29 mouse cellular contexts compared by ENCODE assay signal in genomic region chr9:115841684-115842083, GRCm38 (mm10).
DNase-seq lines count a peak whose midpoint lies in the region; ATAC-seq and TF ChIP-seq lines count a peak whose summit lies in the region.
"Had no signal": no experiment of that assay in that cellular context is flagged by ENCODE, and none has a peak within 500 bp of the region (broad histone marks: within the 10 kb centered on the region; RNA-seq: fewer than 3 reads in every experiment).

No protein-coding gene starts in this region.

- H3K4me1 ChIP-seq in heart, embryonic 12.5 days (replicated peaks), result peaks cover 21% of the 10 kb centered on the region
- no peaks in the 10 kb centered on the region for H3K4me1 ChIP-seq in intestine, embryonic 14.5 days (replicated peaks; ENCODE audit: control insufficient read depth, insufficient read depth, low read length)
- H3K4me1 ChIP-seq in intestine, postnatal 0 days (replicated peaks; ENCODE audit: control insufficient read depth, insufficient read depth, low read length), result no peaks in the 10 kb centered on the region
- H3K4me1 ChIP-seq: embryonic facial prominence, embryonic 13.5 days had no signal

- H3K27me3 ChIP-seq in heart, embryonic 12.5 days (replicated peaks), result no peaks in the 10 kb centered on the region
- H3K27me3 ChIP-seq in intestine, embryonic 14.5 days (replicated peaks; ENCODE audit: control insufficient read depth, insufficient read depth, low read length), result no peaks in the 10 kb centered on the region
- H3K27me3 ChIP-seq in intestine, postnatal 0 days (replicated peaks; ENCODE audit: control insufficient read depth, insufficient read depth, low read length), result no peaks in the 10 kb centered on the region
- H3K27me3 ChIP-seq: embryonic facial prominence, embryonic 13.5 days; forebrain, embryonic 12.5 days; heart, embryonic 15.5 days had no signal

- no peak overlapping the region for H3K27ac ChIP-seq in heart, embryonic 12.5 days (ENCODE audit: poor library complexity, severe bottlenecking)
- no peak overlapping the region for H3K27ac ChIP-seq in intestine, embryonic 14.5 days (ENCODE audit: low read depth)
- H3K27ac ChIP-seq in intestine, postnatal 0 days (ENCODE audit: low read depth, low read length), result no peak overlapping the region
- H3K27ac ChIP-seq in gastrocnemius, adult 2 months, result no peak overlapping the region
- H3K27ac ChIP-seq: embryonic facial prominence, embryonic 10.5 days; embryonic facial prominence, embryonic 13.5 days; forebrain, embryonic 12.5 days; heart, adult 2 months; heart, embryonic 15.5 days; hindbrain, embryonic 10.5 days; hindbrain, embryonic 14.5 days; hindbrain, postnatal 0 days had no signal

- H3K4me2 ChIP-seq in heart, embryonic 12.5 days, result peak overlapping the region; percentile 16; the same call in 1 of the 2 replicates
- H3K4me2 ChIP-seq in intestine, embryonic 14.5 days (ENCODE audit: low read length), result no peak overlapping the region
- no peak overlapping the region for H3K4me2 ChIP-seq in intestine, postnatal 0 days (replicated peaks; ENCODE audit: low read depth)
- H3K4me2 ChIP-seq: embryonic facial prominence, embryonic 13.5 days; forebrain, embryonic 12.5 days; heart, embryonic 15.5 days; hindbrain, embryonic 14.5 days had no signal

- intact Hi-C loops in heart, postnatal 36 days (cut with DNase I), result no loop called here
- intact Hi-C loops in gastrocnemius, adult 2 months (cut with DNase I), result no loop called here

- no peak overlapping the region for H3K4me3 ChIP-seq in heart, embryonic 12.5 days
- H3K4me3 ChIP-seq in intestine, embryonic 14.5 days (ENCODE audit: low read depth, low read length), result no peak overlapping the region
- H3K4me3 ChIP-seq in intestine, postnatal 0 days (ENCODE audit: low read depth, low read length), result no peak overlapping the region
- H3K4me3 ChIP-seq in gastrocnemius, adult 2 months, result no peak overlapping the region
- H3K4me3 ChIP-seq: embryonic facial prominence, embryonic 10.5 days; embryonic facial prominence, embryonic 13.5 days; erythroblast, embryonic 14.5 days; forebrain, embryonic 12.5 days; heart, adult 2 months; heart, embryonic 15.5 days; hindbrain, embryonic 10.5 days had no signal

- H3K9me3 ChIP-seq in heart, embryonic 12.5 days (replicated peaks), result 0 out of 2 replicates have a peak, but pooled peaks cover 2% of the 10 kb centered on the region
- H3K9me3 ChIP-seq in intestine, embryonic 14.5 days (ENCODE audit: control insufficient read depth, low read length), result no peaks in the 10 kb centered on the region
- H3K9me3 ChIP-seq in intestine, postnatal 0 days (ENCODE audit: control insufficient read depth), result no peaks in the 10 kb centered on the region
- H3K9me3 ChIP-seq: embryonic facial prominence, embryonic 10.5 days; embryonic facial prominence, embryonic 13.5 days; forebrain, embryonic 12.5 days; heart, embryonic 15.5 days; hindbrain, embryonic 10.5 days had no signal

- ATAC-seq in heart, embryonic 12.5 days (ENCODE audit: insufficient number of reproducible peaks, low FRiP score), result no peak
- ATAC-seq in intestine, embryonic 14.5 days (replicated peaks; ENCODE audit: low FRiP score, low TSS enrichment, low read depth), result 0 out of 2 replicates have a peak, but pooled peaks have one; percentile 15
- peak; percentile 31 for ATAC-seq in intestine, postnatal 0 days
- ATAC-seq: activated CD4-positive, CD25-positive, alpha-beta regulatory T cell, adult 4 months; forebrain, embryonic 16.5 days; hindbrain, postnatal 0 days; inflammation-experienced regulatory T-cells, adult 6 months had no signal

- H3K9ac ChIP-seq in heart, embryonic 12.5 days, result no peak overlapping the region
- no peak overlapping the region for H3K9ac ChIP-seq in intestine, embryonic 14.5 days (ENCODE audit: low read length)
- H3K9ac ChIP-seq in intestine, postnatal 0 days (ENCODE audit: low read depth, low read length), result no peak overlapping the region
- H3K9ac ChIP-seq: embryonic facial prominence, embryonic 13.5 days; forebrain, embryonic 12.5 days; heart, embryonic 15.5 days; hindbrain, embryonic 14.5 days had no signal

- peak; percentile 63 for DNase-seq in heart, adult 11 months
- no peak for DNase-seq in heart, adult 18-20 months
- DNase-seq in heart, postnatal 36 days, result no peak
- DNase-seq in intestine, embryonic 14.5 days (ENCODE audit: low spot score), result no peak
- DNase-seq in gastrocnemius, adult 2 months, result no peak
- DNase-seq: adrenal gland, adult 8-10 months; adrenal gland, postnatal 25 days; cerebellum, adult 11-12 months; cerebellum, adult 8-10 months; cerebellum, postnatal 10 days; cerebellum, postnatal 36 days; embryo, embryonic 11 days; gastrocnemius, postnatal 14 days; heart, adult 2 months; heart, postnatal 10 days; kidney, adult 2 months had no signal

- no peaks in the 10 kb centered on the region for H3K36me3 ChIP-seq in heart, embryonic 12.5 days
- no peaks in the 10 kb centered on the region for H3K36me3 ChIP-seq in intestine, embryonic 14.5 days (ENCODE audit: control insufficient read depth, insufficient read depth, low read length)
- no peaks in the 10 kb centered on the region for H3K36me3 ChIP-seq in intestine, postnatal 0 days (ENCODE audit: control insufficient read depth, insufficient read depth)
- H3K36me3 ChIP-seq: embryonic facial prominence, embryonic 10.5 days; embryonic facial prominence, embryonic 13.5 days; forebrain, embryonic 12.5 days; heart, embryonic 15.5 days; hindbrain, embryonic 10.5 days had no signal

- WGBS in heart, embryonic 12.5 days, result 42% methylated on average over 10 of the region's 10 CpGs
- WGBS in intestine, embryonic 14.5 days, result 82% methylated on average over 10 of the region's 10 CpGs
- WGBS in intestine, postnatal 0 days, result 56% methylated on average over 10 of the region's 10 CpGs

- no peak for TF ChIP-seq CTCF in intestine, postnatal 0 days (IDR thresholded peaks at IDR 0.05; ENCODE audit: low read depth)
- TF ChIP-seq CTCF in gastrocnemius, adult 2 months (IDR thresholded peaks at IDR 0.05), result no peak
